Mouse (Mus musculus) hindbrain, embryonic 11.5 days (tissue): ENCODE measurements around the gene Dnal1. TPM values are rescaled to one million over a fixed set of nuclear protein-coding genes. Genes with fewer than 3 reads are reported as not detected.
"Not testable (repeated sequence)": the region's sequence is repeated elsewhere in the genome, so short reads cannot be mapped to it uniquely, and the experiment has no call there.

ENCODE experiments used
- ATAC-seq: fragments of 200-750 bp; cut with Nextera tagmentation; 2 replicates; pipeline ENCODE4 v1.8.0; 2017; ENCODE audit warnings: mild to moderate bottlenecking, moderate TSS enrichment, moderate library complexity; ENCODE audit not compliant: low FRiP score
- DNase-seq: peaks from one replicate; pipeline ENCODE4 v3.0.0-alpha.2; 2015; ENCODE audit warnings: low spot score
- H3K27ac ChIP-seq: fragments of 300-500 bp; sonication (generic); 2 replicates; pipeline ENCODE4 v1.5.1; 2014; ENCODE audit warnings: mild to moderate bottlenecking, low read depth, low read length
- H3K27me3 ChIP-seq: fragments of 300-500 bp; sonication (generic); 2 replicates; pipeline ENCODE4 v1.6.1; 2014; ENCODE audit warnings: mild to moderate bottlenecking, low read length, moderate library complexity, mixed read lengths; ENCODE audit not compliant: control insufficient read depth, insufficient read depth
- H3K36me3 ChIP-seq: fragments of 300-500 bp; sonication (generic); 2 replicates; pipeline ENCODE4 v1.6.1; 2014; ENCODE audit warnings: mild to moderate bottlenecking, low read length, moderate library complexity, mixed read lengths; ENCODE audit not compliant: control insufficient read depth, insufficient read depth
- H3K4me1 ChIP-seq: fragments of 300-500 bp; sonication (generic); replicated peaks from 2 replicates; pipeline ENCODE4 v1.6.1; 2014; ENCODE audit warnings: low read length, mixed read lengths; ENCODE audit not compliant: control insufficient read depth, insufficient read depth
- H3K4me2 ChIP-seq: fragments of 300-500 bp; sonication (generic); replicated peaks from 2 replicates; pipeline ENCODE4 v1.6.1; 2014; ENCODE audit warnings: mild to moderate bottlenecking, low read depth, low read length
- H3K4me3 ChIP-seq: fragments of 300-500 bp; sonication (generic); 2 replicates; pipeline ENCODE4 v1.5.1; 2014; ENCODE audit warnings: low read depth, low read length
- H3K9ac ChIP-seq: fragments of 300-500 bp; sonication (generic); 2 replicates; pipeline ENCODE4 v1.6.1; 2014; ENCODE audit warnings: low read depth, low read length
- H3K9me3 ChIP-seq: fragments of 300-500 bp; sonication (generic); 2 replicates; pipeline ENCODE4 v1.6.1; 2016; ENCODE audit warnings: low read length; ENCODE audit not compliant: control insufficient read depth
- WGBS: fragments of 180-500 bp; shearing (Covaris S2); extraction: QIAGEN DNeasy Blood & Tissue Kit; methylation state at CpG from one replicate; pipeline ENCODE4 v1.1.7; 2014; 5-methylcytosine and 5-hydroxymethylcytosine counted together
- polyA plus RNA-seq: library from polyadenylated mRNA; unstranded; fragments of >200 nt; fragmentation: Nextera tagmentation; extraction: Ambion mirVana; gene quantifications from 2 replicates; pipeline ENCODE4 v1.2.1, GENCODE M21; 2014

The Dnal1 gene
- 4.8 and 6.3 TPM in 2 replicates for polyA plus RNA-seq

- H3K27ac ChIP-seq = peak within 1 kb of the TSS; percentile 33; the same call in 1 of the 2 replicates
- WGBS = 2% methylated on average over 30 of the region's 35 CpGs
- peak; percentile 94 for DNase-seq
- peak; percentile 94 for ATAC-seq
- no peaks in the 10 kb centered on the region for H3K9me3 ChIP-seq
- H3K4me2 ChIP-seq = peak within 1 kb of the TSS; percentile 44
- H3K27me3 ChIP-seq = no peaks in the 10 kb centered on the region
- peaks cover 4% of the 10 kb centered on the region; the same call in 1 of the 2 replicates for H3K4me1 ChIP-seq
- peak within 1 kb of the TSS; percentile 75 for H3K4me3 ChIP-seq
- peak within 1 kb of the TSS; percentile 74 for H3K9ac ChIP-seq
- H3K36me3 ChIP-seq = no peaks in the 10 kb centered on the region
Observed at GRCm38 (mm10) chr12:84114153-84114994, at the start of gene Dnal1. TSS of gene Dnal1 (plus strand) at chr12:84114366.

GRCm38 (mm10) chr12:84064621-84065020 is 49.5 kb upstream of the Dnal1 start:
- H3K27me3 ChIP-seq = peaks cover 13% of the 10 kb centered on the region; the same call in 1 of the 2 replicates
- H3K4me3 ChIP-seq = no peak overlapping the region
- H3K9ac ChIP-seq = no peak overlapping the region
- DNase-seq = no peak
- ATAC-seq = no peak
- WGBS = 74% methylated on average over 8 of the region's 8 CpGs
- H3K4me2 ChIP-seq = no peak overlapping the region
- no peaks in the 10 kb centered on the region for H3K4me1 ChIP-seq
- H3K27ac ChIP-seq = no peak overlapping the region
- no peaks in the 10 kb centered on the region for H3K9me3 ChIP-seq
- H3K36me3 ChIP-seq = no peaks in the 10 kb centered on the region

GRCm38 (mm10) chr12:84067752-84068151 is 46.4 kb upstream of the Dnal1 start:
- H3K36me3 ChIP-seq = no peaks in the 10 kb centered on the region
- ATAC-seq (no peak), DNase-seq (no peak)
- no peaks in the 10 kb centered on the region for H3K4me1 ChIP-seq
- H3K27me3 ChIP-seq = peaks cover 13% of the 10 kb centered on the region; the same call in 1 of the 2 replicates
- no peak overlapping the region for H3K4me2 ChIP-seq
- H3K4me3 ChIP-seq = no peak overlapping the region
- H3K27ac ChIP-seq = no peak overlapping the region
- no peak overlapping the region for H3K9ac ChIP-seq
- no peaks in the 10 kb centered on the region for H3K9me3 ChIP-seq
- WGBS = 81% methylated on average over 4 of the region's 4 CpGs

GRCm38 (mm10) chr12:84068296-84068695 is 45.9 kb upstream of the Dnal1 start:
- Histone ChIP-seq H3K4me1 (no peaks in the 10 kb centered on the region), H3K9me3 (no peaks in the 10 kb centered on the region), H3K27me3 (peaks cover 13% of the 10 kb centered on the region; the same call in 1 of the 2 replicates), H3K9ac (no peak overlapping the region), H3K27ac (no peak overlapping the region), H3K4me3 (no peak overlapping the region), H3K4me2 (no peak overlapping the region), H3K36me3 (no peaks in the 10 kb centered on the region)
- ATAC-seq = no peak
- DNase-seq = no peak
- 65% methylated on average over 8 of the region's 8 CpGs for WGBS

- H3K27me3 ChIP-seq = peaks cover 13% of the 10 kb centered on the region; the same call in 1 of the 2 replicates
- 58% methylated on average over 9 of the region's 9 CpGs for WGBS
- peak within 1 kb of the TSS; percentile 29 for H3K4me3 ChIP-seq
- no peaks in the 10 kb centered on the region for H3K9me3 ChIP-seq
- no peak within 1 kb of the TSS for H3K9ac ChIP-seq
- DNase-seq (no peak), ATAC-seq (no peak)
- H3K4me1 ChIP-seq = no peaks in the 10 kb centered on the region
- H3K36me3 ChIP-seq = no peaks in the 10 kb centered on the region
- H3K27ac ChIP-seq = no peak within 1 kb of the TSS
- H3K4me2 ChIP-seq = peak within 1 kb of the TSS; percentile 55
Observed at GRCm38 (mm10) chr12:84068986-84069385, 45.2 kb upstream of the Dnal1 start, which contains the start of gene Acot5. TSS of gene Acot5 (plus strand) at chr12:84069325.

GRCm38 (mm10) chr12:84069582-84069981 is 44.6 kb upstream of the Dnal1 start:
- H3K4me1 ChIP-seq, H3K27ac ChIP-seq, H3K9me3 ChIP-seq, H3K36me3 ChIP-seq, H3K9ac ChIP-seq, ATAC-seq, DNase-seq: not testable (repeated sequence)
- whole genome bisulfite sequencing = under 1% methylated on average over 37 of the region's 52 CpGs
- Histone ChIP-seq H3K27me3 (peaks cover 13% of the 10 kb centered on the region; the same call in 1 of the 2 replicates), H3K4me3 (peak overlapping the region; percentile 29), H3K4me2 (peak overlapping the region; percentile 55)

GRCm38 (mm10) chr12:84071696-84072095 is 42.5 kb upstream of the Dnal1 start:
- Histone ChIP-seq H3K36me3 (no peaks in the 10 kb centered on the region), H3K9me3 (no peaks in the 10 kb centered on the region), H3K4me2 (no peak overlapping the region), H3K4me1 (no peaks in the 10 kb centered on the region), H3K27me3 (peaks cover 13% of the 10 kb centered on the region; the same call in 1 of the 2 replicates), H3K27ac (no peak overlapping the region), H3K9ac (no peak overlapping the region), H3K4me3 (no peak overlapping the region)
- WGBS = 93% methylated on average over 2 of the region's 2 CpGs
- ATAC-seq (no peak), DNase-seq (no peak)

- Histone ChIP-seq H3K9ac (no peak overlapping the region), H3K4me3 (no peak overlapping the region), H3K4me1 (no peaks in the 10 kb centered on the region), H3K27ac (no peak overlapping the region), H3K4me2 (no peak overlapping the region), H3K9me3 (no peaks in the 10 kb centered on the region), H3K27me3 (no peaks in the 10 kb centered on the region), H3K36me3 (no peaks in the 10 kb centered on the region)
- DNase-seq = no peak
- 89% methylated on average over 4 of the region's 4 CpGs for WGBS
- ATAC-seq = no peak
Observed at GRCm38 (mm10) chr12:84077371-84077990, 36.7 kb upstream of the Dnal1 start.
